Mouse (Mus musculus) MEL (cell line): ENCODE data around the gene Gng7.

Source experiments
- CHD1 ChIP-seq: IDR thresholded peaks from 2 replicates; pipeline ENCODE4 v1.6.1; 2012; ENCODE audit warnings: low read depth, mild to moderate bottlenecking, inconsistent platforms, low read length, improper control_type of control experiment
- CTCF ChIP-seq, 3 experiments: IDR thresholded peaks in 2 of 3; conservative IDR thresholded peaks in 1 of 3; 2 replicates each; pipeline ENCODE4 v1.5.1; 2011 to 2012; ENCODE audit warnings: low read length in 3 of 3, low read depth in 2 of 3, mild to moderate bottlenecking in 2 of 3, improper control_type of control experiment in 1 of 3, inconsistent platforms in 1 of 3, mixed read lengths in 1 of 3, moderate library complexity in 1 of 3; ENCODE audit not compliant: control insufficient read depth in 1 of 3, insufficient read depth in 1 of 3, poor library complexity in 1 of 3, severe bottlenecking in 1 of 3
- MYC ChIP-seq: IDR thresholded peaks from 2 replicates; pipeline ENCODE4 v1.6.1; 2011; ENCODE audit warnings: low read depth, mild to moderate bottlenecking, low read length, improper control_type of control experiment, moderate library complexity
- RCOR1 ChIP-seq: IDR thresholded peaks from 2 replicates; pipeline ENCODE4 v1.6.1; 2012; ENCODE audit warnings: low read depth, mild to moderate bottlenecking, inconsistent platforms, low read length, improper control_type of control experiment

DNA sequence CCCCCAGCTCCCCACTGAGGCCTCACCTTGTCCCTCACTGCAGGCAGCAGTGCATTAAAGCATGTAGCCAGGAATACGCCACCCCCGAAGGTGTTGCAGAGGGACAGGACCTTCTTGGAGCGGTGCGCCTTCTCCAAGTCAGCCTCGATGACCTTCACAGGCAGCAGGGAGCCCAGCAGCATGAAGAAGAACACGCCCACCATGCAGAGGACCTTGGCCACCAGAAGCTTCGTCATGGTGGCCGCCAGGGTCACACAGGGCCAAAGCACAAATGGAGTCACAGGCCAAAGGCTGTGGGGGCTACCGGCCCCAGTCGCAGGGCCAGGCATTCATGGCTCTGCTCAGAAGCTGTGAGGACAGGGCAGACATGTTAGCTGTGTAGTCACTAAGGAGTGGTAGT, 18.8 kb upstream of the Gng7 start:
- TF ChIP-seq CTCF (IDR thresholded peaks at IDR 0.05 in 2 of 3, conservative IDR thresholded peaks at IDR 0.05 in 1 of 3; ENCODE audit: control insufficient read depth in 1 of 3, insufficient read depth in 1 of 3, low read depth in 2 of 3, low read length in 3 of 3, poor library complexity in 1 of 3, severe bottlenecking in 1 of 3) (no peak), CHD1 (no peak), RCOR1 (no peak), MYC (no peak)
